Mouse (Mus musculus) cortical plate, adult 2 months (tissue): ENCODE measurements at regions not wholly inside any gene's neighbourhood (a gene's known extent, or its start where the extent isn't known, plus 50 kb on each side); places are given as distances from the start of the nearest gene placed in this dataset.
A peak's percentile ranks its signal among the peaks of the same experiment; 100 is the strongest.

ENCODE experiments used
- H3K27ac ChIP-seq: fragments of 200-500 bp; 2 replicates; pipeline ENCODE4 v1.5.1; 2012; ENCODE audit warnings: low read length, control low read depth, inconsistent platforms; ENCODE audit not compliant: insufficient read depth
- H3K4me1 ChIP-seq: fragments of 200-500 bp; 2 replicates; pipeline ENCODE4 v1.6.1; 2011; ENCODE audit warnings: low read length; ENCODE audit not compliant: control insufficient read depth, insufficient read depth
- H3K4me3 ChIP-seq: fragments of 200-500 bp; 2 replicates; pipeline ENCODE4 v1.5.1; 2011; ENCODE audit warnings: mild to moderate bottlenecking, low read length, control low read depth; ENCODE audit not compliant: insufficient read depth
- CTCF ChIP-seq: fragments of 200-500 bp; IDR thresholded peaks from 2 replicates; pipeline ENCODE4 v1.5.1; 2011; ENCODE audit warnings: mild to moderate bottlenecking, control low read depth, low read length; ENCODE audit not compliant: insufficient read depth; ENCODE audit errors: extremely low read depth
- POLR2A ChIP-seq: fragments of 200-500 bp; IDR thresholded peaks from 2 replicates; pipeline ENCODE4 v1.6.1; 2011; ENCODE audit warnings: mild to moderate bottlenecking, low read length, control low read depth; ENCODE audit not compliant: insufficient read depth; ENCODE audit errors: extremely low read depth

GRCm38 (mm10) chr16:49278478-49278877 lies 221.2 kb downstream of the Myh15 start:
- H3K4me3 ChIP-seq: no peak overlapping the region
- no peak overlapping the region for H3K27ac ChIP-seq
- TF ChIP-seq POLR2A: no peak
- peak; percentile 58; the same call in 1 of the 2 replicates for TF ChIP-seq CTCF

GRCm38 (mm10) chr16:49288096-49288714 lies 230.9 kb downstream of the Myh15 start:
- TF ChIP-seq CTCF (no peak), POLR2A (no peak)
- peaks cover 3% of the 10 kb centered on the region; the same call in 1 of the 2 replicates for H3K4me1 ChIP-seq
- H3K27ac ChIP-seq: no peak overlapping the region
- H3K4me3 ChIP-seq: no peak overlapping the region

More at GRCm38 (mm10) chr16:49278478-49278877, 221.2 kb downstream of the Myh15 start:
- no peaks in the 10 kb centered on the region for H3K4me1 ChIP-seq

- Histone ChIP-seq H3K4me1 (peaks cover 3% of the 10 kb centered on the region; the same call in 1 of the 2 replicates), H3K4me3 (no peak overlapping the region), H3K27ac (no peak overlapping the region)
- no peak for TF ChIP-seq CTCF
- TF ChIP-seq POLR2A: no peak
Measured at GRCm38 (mm10) chr16:49289200-49290079, 232.2 kb downstream of the Myh15 start.

GRCm38 (mm10) chr16:49303612-49304307 lies 246.5 kb downstream of the Myh15 start:
- H3K27ac ChIP-seq: no peak overlapping the region
- no peaks in the 10 kb centered on the region for H3K4me1 ChIP-seq
- no peak overlapping the region for H3K4me3 ChIP-seq
- TF ChIP-seq POLR2A: no peak

GRCm38 (mm10) chr16:49304354-49304753 lies 247.1 kb downstream of the Myh15 start:
- Histone ChIP-seq H3K27ac (no peak overlapping the region), H3K4me1 (no peaks in the 10 kb centered on the region), H3K4me3 (no peak overlapping the region)
- TF ChIP-seq POLR2A (no peak), CTCF (no peak)

GRCm38 (mm10) chr16:49317061-49317460 lies 259.8 kb downstream of the Myh15 start:
- Histone ChIP-seq H3K4me3 (no peak overlapping the region), H3K4me1 (no peaks in the 10 kb centered on the region), H3K27ac (no peak overlapping the region)
- TF ChIP-seq POLR2A: no peak
- no peak for TF ChIP-seq CTCF

- no peak overlapping the region for H3K27ac ChIP-seq
- no peaks in the 10 kb centered on the region for H3K4me1 ChIP-seq
- no peak for TF ChIP-seq CTCF
- TF ChIP-seq POLR2A: no peak
- no peak overlapping the region for H3K4me3 ChIP-seq
Measured at GRCm38 (mm10) chr16:49319047-49319678, 261.9 kb downstream of the Myh15 start.

- TF ChIP-seq CTCF: no peak
- no peak for TF ChIP-seq POLR2A
- Histone ChIP-seq H3K27ac (no peak overlapping the region), H3K4me3 (no peak overlapping the region), H3K4me1 (no peaks in the 10 kb centered on the region)
Measured at GRCm38 (mm10) chr16:49319774-49320173, 262.5 kb downstream of the Myh15 start.

- H3K4me1 ChIP-seq: no peaks in the 10 kb centered on the region
- H3K27ac ChIP-seq: no peak overlapping the region
- no peak overlapping the region for H3K4me3 ChIP-seq
- TF ChIP-seq POLR2A: no peak
- TF ChIP-seq CTCF: no peak
Measured at GRCm38 (mm10) chr16:49321951-49322350, 264.7 kb downstream of the Myh15 start.
